Mouse (Mus musculus) brain, adult 2 months (tissue): ENCODE measurements around the gene Ppp1r35.

Experiments used
- DNase-seq: peaks from one replicate; pipeline ENCODE4 v3.0.0; 2011; ENCODE audit warnings: low read depth, low spot score

Ppp1r35 gene

DNA sequence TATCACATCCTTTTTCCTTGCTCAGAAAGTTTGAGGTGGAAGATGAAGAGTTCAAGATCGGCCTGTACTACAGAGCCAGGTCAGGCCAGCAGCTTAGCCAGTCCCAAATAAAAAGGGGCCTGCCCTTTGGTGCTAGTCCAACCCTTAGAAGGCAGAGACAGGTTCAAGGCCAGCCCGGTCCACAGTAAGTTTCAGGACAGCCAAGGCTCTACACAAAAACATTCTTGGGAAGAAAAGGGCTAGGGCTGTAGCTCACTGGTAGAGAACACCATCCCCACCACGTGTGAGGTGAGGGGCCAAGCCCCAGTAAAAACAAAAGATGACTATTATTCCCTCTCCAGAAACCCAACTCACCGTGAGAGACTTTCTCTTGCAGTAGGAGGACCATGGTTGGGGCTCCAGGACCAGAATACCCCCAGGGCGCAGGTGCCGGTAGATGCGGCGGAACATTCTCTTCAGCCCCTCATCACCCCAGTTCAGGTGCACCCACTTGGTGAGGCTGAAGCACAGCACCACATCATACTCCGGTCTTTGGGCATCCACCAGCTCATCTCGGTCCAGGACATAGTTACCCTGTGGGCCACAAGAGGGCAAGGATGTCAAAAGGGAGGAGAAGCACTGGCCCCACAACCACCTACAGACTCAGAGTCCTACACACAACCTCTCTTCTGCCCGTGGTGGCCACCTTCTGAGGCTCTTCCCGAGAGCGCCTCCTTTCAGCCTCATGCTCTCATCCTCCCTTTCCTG, 4.3 kb downstream of the Ppp1r35 start:
- DNase-seq, result no peak

- no peak for DNase-seq
Observed at GRCm38 (mm10) chr5:137783901-137784540, 5.4 kb downstream of the Ppp1r35 start.

DNA sequence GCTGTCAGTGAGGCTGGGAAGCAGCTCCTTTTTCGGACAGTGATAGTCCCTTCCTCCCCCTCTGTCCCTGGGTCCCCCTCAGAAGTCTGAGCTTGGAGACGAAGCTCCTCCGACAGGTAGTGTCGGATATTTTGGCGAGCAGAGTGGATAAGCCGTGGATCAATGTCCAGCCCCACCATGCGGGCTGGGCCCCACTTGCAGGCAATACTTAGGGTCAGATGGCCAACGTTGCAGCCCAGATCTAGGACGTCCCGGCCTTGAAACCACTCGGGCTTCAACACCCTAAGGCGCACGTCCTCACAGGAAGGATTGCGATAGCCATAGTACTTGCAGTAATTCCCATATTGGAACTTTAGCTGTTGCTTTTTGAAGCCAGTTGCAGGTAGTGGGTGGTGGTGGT, 5.9 kb downstream of the Ppp1r35 start:
- DNase-seq, result no peak

GRCm38 (mm10) chr5:137785164-137786031, 6.7 kb downstream of the Ppp1r35 start:
- DNase-seq, result peak; percentile 55

- DNase-seq, result peak; percentile 100
Observed at GRCm38 (mm10) chr5:137786109-137786942, 7.7 kb downstream of the Ppp1r35 start.

DNA sequence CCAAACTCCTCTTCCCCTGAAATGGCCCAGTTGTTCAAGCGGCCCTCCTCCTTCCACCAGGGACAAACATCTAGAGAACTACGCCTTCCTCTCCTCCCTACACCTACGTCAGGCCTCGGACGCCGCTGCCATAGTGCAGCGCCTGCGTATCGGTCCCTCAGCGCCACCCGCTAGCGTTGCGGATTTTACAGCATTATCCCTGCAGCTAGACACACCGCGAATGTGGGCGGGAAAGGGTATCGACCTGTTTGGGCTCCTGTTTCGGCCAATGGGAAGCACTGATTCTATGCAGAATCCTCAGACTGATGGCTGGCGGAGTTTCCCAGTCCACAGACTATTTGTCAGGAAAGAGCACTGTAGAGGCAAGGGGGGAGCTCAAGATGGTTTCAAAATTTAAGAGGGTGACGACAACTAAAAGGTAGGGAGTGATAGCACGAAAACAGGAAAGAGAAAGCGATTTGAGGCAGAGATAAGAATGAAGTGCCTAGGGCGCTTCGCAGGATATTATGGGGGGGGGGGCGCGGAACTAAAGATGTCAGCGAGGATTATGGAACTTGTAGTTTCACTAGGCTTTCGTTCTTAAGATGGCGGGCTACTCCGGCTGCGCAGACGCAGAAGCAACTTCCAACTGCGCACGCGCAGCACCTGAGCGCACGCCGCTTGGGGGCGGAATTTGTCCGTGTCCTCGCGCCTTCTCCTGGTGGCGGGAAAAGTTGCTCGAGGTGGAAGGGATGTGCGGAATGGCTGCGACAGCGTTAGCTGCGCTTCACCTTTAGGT, 8.7 kb downstream of the Ppp1r35 start, which contains the start of the genes Mepce and Zcwpw1:
Gene Mepce, minus strand, starts transcription at position 505 of the 778 bp plus-strand sequence.
Gene Zcwpw1, plus strand, starts transcription at position 648 of the 778 bp plus-strand sequence.
- peak; percentile 99 for DNase-seq

DNA sequence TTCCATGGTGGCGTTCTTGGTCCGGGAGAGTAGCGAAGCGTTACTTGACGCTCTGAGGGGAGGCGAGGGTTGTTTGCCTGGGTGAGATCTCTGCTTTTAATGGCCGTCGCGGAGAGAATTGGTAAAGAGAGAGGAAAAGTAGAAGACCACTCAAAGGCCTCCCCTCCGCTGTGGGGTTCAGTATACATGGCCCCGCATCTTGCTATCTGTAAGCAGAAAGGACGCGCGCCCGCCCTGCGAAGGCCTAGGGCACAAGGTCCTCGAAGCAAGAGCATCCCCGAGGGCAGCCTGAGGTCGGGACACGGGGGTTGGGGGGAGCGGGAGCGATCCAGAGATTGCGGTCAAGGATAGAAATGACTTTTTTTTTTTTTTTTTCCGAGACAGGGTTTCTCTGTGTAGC, 9.5 kb downstream of the Ppp1r35 start:
- no peak for DNase-seq

DNA sequence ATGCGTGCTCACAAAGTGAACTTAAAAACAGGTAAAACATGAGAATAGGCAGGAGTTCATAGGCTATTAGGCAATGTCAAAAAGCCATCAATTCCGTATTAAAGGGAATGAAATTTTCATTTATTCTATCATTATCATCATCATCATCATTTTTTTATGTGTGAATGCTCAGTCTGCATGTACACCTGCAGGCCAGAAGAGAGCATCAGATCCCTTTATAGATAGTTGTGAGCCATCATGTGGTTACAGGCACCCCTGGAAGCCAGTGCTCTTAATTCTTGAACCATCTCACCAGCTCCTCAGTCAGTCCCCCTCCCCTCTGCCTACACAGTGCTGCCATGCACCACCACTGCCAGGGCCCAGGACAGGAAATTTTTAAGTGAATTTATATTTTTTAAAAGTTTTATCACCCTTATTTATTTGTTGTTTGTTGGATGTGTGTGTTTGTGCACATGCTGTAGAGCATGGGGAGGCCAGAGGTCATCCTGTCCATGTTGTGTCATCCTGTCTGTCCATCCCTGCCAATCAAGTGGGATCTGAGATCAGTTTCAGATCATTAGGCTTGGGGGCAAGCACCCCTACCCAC, 10.4 kb downstream of the Ppp1r35 start:
- no peak for DNase-seq

GRCm38 (mm10) chr5:137791553-137791952, 12.9 kb downstream of the Ppp1r35 start:
- no peak for DNase-seq

DNA sequence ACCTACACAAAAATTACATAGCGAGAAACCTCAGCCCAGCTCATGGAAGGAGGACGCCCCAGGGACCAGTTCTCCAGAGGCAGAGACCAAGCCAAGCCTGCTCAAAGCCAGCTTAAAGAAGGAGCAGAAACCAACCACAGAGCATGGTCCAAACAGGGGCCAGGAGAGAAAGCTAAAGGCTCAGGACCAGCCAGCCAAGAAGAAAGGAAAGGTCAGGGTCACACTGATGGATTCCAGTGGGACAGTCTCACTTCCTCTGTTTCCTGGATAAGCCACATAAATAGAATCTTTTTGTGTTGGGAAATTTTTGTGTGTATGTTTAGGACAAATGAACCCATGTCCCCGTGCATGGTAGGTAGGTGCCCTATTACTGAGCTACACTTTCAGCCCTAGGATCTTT, 18.0 kb downstream of the Ppp1r35 start:
- no peak for DNase-seq

GRCm38 (mm10) chr5:137800917-137801316, 22.3 kb downstream of the Ppp1r35 start:
- no peak for DNase-seq

- DNase-seq, result no peak
Observed at GRCm38 (mm10) chr5:137806158-137806557, 27.5 kb downstream of the Ppp1r35 start.

DNA sequence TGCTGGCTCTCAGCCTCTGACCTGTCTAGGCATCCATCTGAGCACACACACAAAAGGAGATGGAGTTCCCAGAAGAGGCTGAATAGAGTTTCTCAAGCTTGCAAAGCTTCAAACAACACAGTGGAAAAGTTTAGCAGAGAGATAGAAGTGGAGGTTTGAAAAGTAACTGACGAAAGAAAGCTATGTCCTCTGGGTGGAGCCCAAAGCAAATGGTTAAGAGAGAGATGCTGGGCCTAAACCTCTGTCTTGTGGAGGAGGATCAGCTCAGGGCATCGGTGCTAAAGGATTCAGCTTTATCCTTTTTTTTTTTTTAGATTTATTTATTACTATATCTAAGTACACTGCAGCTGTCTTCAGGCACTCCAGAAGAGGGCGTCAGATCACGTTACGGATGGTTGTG, 29.7 kb downstream of the Ppp1r35 start:
- DNase-seq, result no peak

DNA sequence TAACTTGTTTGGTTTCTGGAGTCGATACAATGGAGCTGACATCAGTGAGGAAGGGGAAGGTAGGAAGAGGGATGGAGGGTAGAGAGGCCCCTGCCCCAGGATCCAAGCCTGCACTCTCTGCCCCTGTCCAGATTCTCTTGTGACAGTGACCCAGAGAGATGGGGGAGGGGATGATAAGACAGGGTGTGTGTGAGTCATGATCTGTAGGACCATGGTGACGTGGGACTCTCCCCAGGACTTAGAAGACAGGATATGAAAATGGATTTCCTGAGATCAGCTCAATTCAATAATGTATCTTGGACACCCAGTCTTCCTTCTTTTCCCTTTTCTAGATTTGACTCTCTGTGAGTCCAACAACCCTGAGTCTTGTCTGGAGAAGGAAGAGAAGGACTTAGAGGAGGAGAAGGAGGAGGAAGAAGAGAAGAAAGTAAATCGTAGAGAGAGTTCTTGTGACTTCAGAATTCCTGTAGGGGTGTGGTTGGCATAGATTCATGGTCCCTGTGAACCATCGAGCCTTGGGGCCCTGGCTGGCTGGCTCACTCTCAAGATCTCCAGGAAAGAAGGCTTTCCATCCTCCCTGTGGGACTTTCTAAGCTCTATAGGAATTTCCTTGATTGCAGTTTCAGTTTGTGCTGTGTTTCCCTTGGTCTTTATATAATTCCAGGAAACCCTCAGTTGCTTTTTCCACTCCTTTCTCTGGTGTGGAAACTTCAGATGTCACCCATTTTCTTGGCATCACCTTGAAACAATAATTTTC, 39.0 kb downstream of the Ppp1r35 start:
- DNase-seq, result no peak

- no peak for DNase-seq
Observed at GRCm38 (mm10) chr5:137822126-137822525, 43.5 kb downstream of the Ppp1r35 start.

GRCm38 (mm10) chr5:137822602-137823001, 44.0 kb downstream of the Ppp1r35 start:
- DNase-seq, result peak; percentile 44

DNA sequence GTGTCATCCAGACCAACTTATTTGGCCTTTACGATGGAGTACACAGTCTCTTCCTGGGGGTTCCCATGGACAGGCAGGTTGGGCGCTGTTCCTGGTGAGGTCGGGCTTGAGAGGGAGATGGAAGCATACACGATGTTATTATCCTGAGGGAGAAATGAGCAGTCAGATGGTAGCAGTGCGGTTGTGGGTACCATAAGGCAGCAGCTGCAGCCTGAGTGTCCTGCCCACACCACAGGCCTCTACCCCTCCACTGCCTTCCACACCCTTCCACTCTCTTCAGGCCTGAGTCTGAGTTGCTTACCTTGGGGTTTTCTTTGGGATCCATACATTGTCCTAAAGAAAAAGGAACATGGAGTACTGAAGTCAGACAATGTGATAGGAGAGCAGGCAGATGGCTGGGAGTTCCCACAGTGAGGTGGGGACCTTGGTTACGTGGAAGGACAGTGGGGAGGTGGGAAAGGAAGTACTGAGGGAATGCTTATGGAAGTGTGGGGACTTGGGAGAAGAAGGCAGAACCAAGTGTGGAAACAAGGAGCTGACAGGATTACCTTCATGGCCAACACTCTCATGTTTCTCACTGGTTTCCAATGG, 44.9 kb downstream of the Ppp1r35 start:
- no peak for DNase-seq

DNA sequence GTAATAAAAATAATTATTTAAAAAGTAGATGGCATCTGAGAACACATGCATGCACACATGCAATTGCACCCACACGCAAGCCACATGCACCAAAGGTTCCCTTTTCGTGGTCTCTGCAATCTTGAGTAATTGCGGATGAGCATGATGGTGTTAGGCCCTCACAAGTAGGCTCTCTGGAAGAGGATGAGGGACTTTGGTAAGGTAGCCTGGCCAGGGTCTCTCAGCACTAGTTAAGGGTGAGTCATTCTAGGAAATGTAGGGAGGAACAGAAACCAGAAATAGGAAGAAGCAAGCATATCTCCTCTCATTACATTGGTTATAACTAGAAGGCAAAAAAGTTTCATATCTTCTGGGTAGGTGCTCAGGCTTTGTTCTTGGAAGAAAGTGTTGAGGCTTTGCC, 46.4 kb downstream of the Ppp1r35 start:
- peak; percentile 5 for DNase-seq

DNA sequence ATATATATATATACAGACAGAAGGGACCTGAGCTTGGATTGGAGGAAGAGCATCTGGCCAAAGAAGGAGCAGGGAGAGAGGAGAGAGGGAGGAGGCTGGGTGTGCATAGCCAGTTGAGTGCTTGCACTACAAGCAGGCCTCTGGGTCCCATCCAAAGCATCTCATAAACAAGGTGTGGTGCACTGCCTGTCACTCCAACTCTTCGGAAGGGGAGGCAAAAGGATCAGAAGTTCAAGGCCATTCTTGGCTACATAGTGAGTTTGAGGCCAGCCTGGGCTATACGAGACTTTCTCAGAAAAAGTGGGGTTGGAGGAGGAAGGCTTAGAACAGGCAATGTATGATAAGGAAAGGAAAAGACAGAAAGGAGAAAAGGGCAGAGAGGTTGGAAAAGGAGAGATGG, 47.3 kb downstream of the Ppp1r35 start:
- DNase-seq, result no peak
